Mouse (Mus musculus) heart, embryonic 10.5 days (tissue): ENCODE results near the gene Exosc2. TPM values are rescaled to one million over a fixed set of nuclear protein-coding genes. Genes with fewer than 3 reads are reported as not detected.

Experiments
- DNase-seq: peaks from one replicate; pipeline ENCODE4 v3.0.0-alpha.2; 2017; ENCODE audit warnings: low spot score
- H3K27ac ChIP-seq: fragments of 300-500 bp; sonication (generic); 2 replicates; pipeline ENCODE4 v1.5.1; 2016; ENCODE audit warnings: mild to moderate bottlenecking
- H3K27me3 ChIP-seq: fragments of 300-500 bp; sonication (generic); 2 replicates; pipeline ENCODE4 v1.6.1; 2016; ENCODE audit warnings: mild to moderate bottlenecking; ENCODE audit not compliant: poor library complexity, insufficient read depth, severe bottlenecking
- H3K36me3 ChIP-seq: fragments of 300-500 bp; sonication (generic); 2 replicates; pipeline ENCODE4 v1.6.1; 2016; ENCODE audit warnings: mild to moderate bottlenecking, moderate library complexity
- H3K4me1 ChIP-seq: fragments of 300-500 bp; sonication (generic); 2 replicates; pipeline ENCODE4 v1.6.1; 2016; ENCODE audit warnings: mild to moderate bottlenecking
- H3K4me3 ChIP-seq: fragments of 300-500 bp; sonication (generic); 2 replicates; pipeline ENCODE4 v1.5.1; 2016; ENCODE audit warnings: mild to moderate bottlenecking, moderate library complexity
- H3K9me3 ChIP-seq: fragments of 300-500 bp; sonication (generic); 2 replicates; pipeline ENCODE4 v1.6.1; 2016; ENCODE audit warnings: mild to moderate bottlenecking, moderate library complexity
- WGBS: fragments of 180-500 bp; shearing (Covaris S2); methylation state at CpG from one replicate; pipeline ENCODE4 v1.1.7; 2016; 5-methylcytosine and 5-hydroxymethylcytosine counted together
- polyA plus RNA-seq: library from polyadenylated mRNA; unstranded; fragments of >200 nt; fragmentation: Nextera tagmentation; extraction: Ambion mirVana; gene quantifications from 2 replicates; pipeline ENCODE4 v1.2.1, GENCODE M21; 2016

The Exosc2 gene
- polyA plus RNA-seq, 1 experiment from 2014 or later = 76.3 TPM

- Histone ChIP-seq H3K4me1 (peaks cover 23% of the 10 kb centered on the region), H3K9me3 (no peaks in the 10 kb centered on the region), H3K27ac (peak within 1 kb of the TSS; percentile 94), H3K4me3 (peak within 1 kb of the TSS; percentile 75), H3K36me3 (peaks cover 8% of the 10 kb centered on the region), H3K27me3 (no peaks in the 10 kb centered on the region)
- peak; percentile 99 for DNase-seq
- under 1% methylated on average over 64 of the region's 64 CpGs for WGBS
Observed at GRCm38 (mm10) chr2:31688074-31688925, 17.8 kb downstream of the Exosc2 start, which contains the start of gene Abl1. Gene Abl1 (plus strand): TSS chr2:31688376.

DNA sequence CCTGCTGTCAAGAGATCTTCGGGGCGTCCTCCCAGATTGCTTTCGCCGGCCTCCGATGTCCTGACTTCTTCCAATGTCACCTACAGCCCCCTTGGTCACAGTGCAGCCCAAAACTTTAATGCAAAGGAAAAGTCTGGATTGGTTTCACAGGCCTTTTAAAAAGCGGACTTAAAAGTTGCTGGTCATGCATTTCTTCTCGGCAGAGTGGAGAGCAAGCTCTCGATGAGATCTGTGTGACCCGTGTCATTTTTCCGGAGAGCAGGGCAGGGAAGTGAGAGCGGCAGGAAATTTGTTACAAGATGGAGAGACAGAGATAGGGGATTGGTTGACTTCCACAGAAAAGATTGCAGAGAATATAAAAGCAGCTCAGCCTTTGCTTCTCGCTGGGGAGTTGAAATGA, 18.5 kb downstream of the Exosc2 start:
- under 1% methylated on average over 12 of the region's 12 CpGs for WGBS
- peaks cover 10% of the 10 kb centered on the region for H3K36me3 ChIP-seq
- peak overlapping the region; percentile 75 for H3K4me3 ChIP-seq
- peaks cover 23% of the 10 kb centered on the region for H3K4me1 ChIP-seq
- H3K27me3 ChIP-seq = no peaks in the 10 kb centered on the region
- peak overlapping the region; percentile 94 for H3K27ac ChIP-seq
- no peaks in the 10 kb centered on the region for H3K9me3 ChIP-seq
- DNase-seq = no peak

GRCm38 (mm10) chr2:31690063-31690462, 19.5 kb downstream of the Exosc2 start:
- H3K27ac ChIP-seq = no peak overlapping the region; the same call in 1 of the 2 replicates
- H3K36me3 ChIP-seq = peaks cover 14% of the 10 kb centered on the region
- WGBS = 47% methylated on average over 3 of the region's 3 CpGs
- H3K4me1 ChIP-seq = peaks cover 23% of the 10 kb centered on the region
- no peak for DNase-seq
- no peaks in the 10 kb centered on the region for H3K9me3 ChIP-seq
- H3K27me3 ChIP-seq = no peaks in the 10 kb centered on the region
- peak overlapping the region; percentile 75 for H3K4me3 ChIP-seq

- H3K36me3 ChIP-seq = peaks cover 34% of the 10 kb centered on the region
Observed at GRCm38 (mm10) chr2:31698209-31698608, 27.7 kb downstream of the Exosc2 start.

GRCm38 (mm10) chr2:31700545-31701446, 30.3 kb downstream of the Exosc2 start:
- Histone ChIP-seq H3K4me3 (no peak overlapping the region), H3K27ac (peak overlapping the region; percentile 83), H3K36me3 (peaks cover 27% of the 10 kb centered on the region), H3K27me3 (no peaks in the 10 kb centered on the region), H3K9me3 (no peaks in the 10 kb centered on the region), H3K4me1 (peaks cover 19% of the 10 kb centered on the region)
- DNase-seq = no peak
- whole genome bisulfite sequencing = 23% methylated on average over 7 of the region's 7 CpGs

More at GRCm38 (mm10) chr2:31698209-31698608, 27.7 kb downstream of the Exosc2 start:
- Histone ChIP-seq H3K9me3 (no peaks in the 10 kb centered on the region), H3K27me3 (no peaks in the 10 kb centered on the region), H3K4me3 (no peak overlapping the region), H3K27ac (no peak overlapping the region), H3K4me1 (peaks cover 19% of the 10 kb centered on the region)
- DNase-seq = no peak

GRCm38 (mm10) chr2:31703226-31703625, 32.7 kb downstream of the Exosc2 start:
- peaks cover 27% of the 10 kb centered on the region for H3K4me1 ChIP-seq
- H3K27me3 ChIP-seq = no peaks in the 10 kb centered on the region
- no peak for DNase-seq
- no peak overlapping the region for H3K27ac ChIP-seq
- H3K36me3 ChIP-seq = peaks cover 14% of the 10 kb centered on the region
- no peak overlapping the region for H3K4me3 ChIP-seq
- H3K9me3 ChIP-seq = no peaks in the 10 kb centered on the region

DNA sequence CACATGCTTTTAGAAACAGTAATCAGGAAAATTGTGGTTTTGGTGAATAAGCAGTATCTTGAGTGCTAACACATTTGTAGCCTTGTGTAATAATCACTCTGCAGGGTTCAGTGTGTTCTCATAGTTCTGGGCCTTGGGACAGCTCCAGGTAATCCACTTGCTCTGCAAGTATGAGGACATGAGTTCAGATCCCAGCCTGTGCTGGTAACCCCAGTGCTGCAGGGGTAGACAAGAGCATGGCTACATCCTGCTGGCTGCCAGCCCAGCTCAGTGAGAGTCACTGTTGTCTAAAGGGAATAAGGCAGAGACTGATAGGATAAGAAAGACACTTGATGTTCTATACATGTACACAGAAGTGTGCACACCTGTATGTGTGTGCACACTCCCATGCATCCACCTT, 35.4 kb downstream of the Exosc2 start:
- Histone ChIP-seq H3K4me1 (peaks cover 18% of the 10 kb centered on the region), H3K27me3 (no peaks in the 10 kb centered on the region), H3K4me3 (no peak overlapping the region), H3K27ac (no peak overlapping the region), H3K36me3 (peaks cover 11% of the 10 kb centered on the region; the same call in 1 of the 2 replicates), H3K9me3 (no peaks in the 10 kb centered on the region)
- no peak for DNase-seq

GRCm38 (mm10) chr2:31706531-31706930, 36.0 kb downstream of the Exosc2 start:
- 10% methylated on average over 2 of the region's 2 CpGs for WGBS
- Histone ChIP-seq H3K36me3 (peaks cover 16% of the 10 kb centered on the region; the same call in 1 of the 2 replicates), H3K27me3 (no peaks in the 10 kb centered on the region)

GRCm38 (mm10) chr2:31712716-31713115, 42.2 kb downstream of the Exosc2 start:
- no peak for DNase-seq
- H3K9me3 ChIP-seq = no peaks in the 10 kb centered on the region
- no peak overlapping the region for H3K27ac ChIP-seq
- peaks cover 20% of the 10 kb centered on the region for H3K4me1 ChIP-seq
- H3K4me3 ChIP-seq = no peak overlapping the region
- peaks cover 16% of the 10 kb centered on the region; the same call in 1 of the 2 replicates for H3K36me3 ChIP-seq
- H3K27me3 ChIP-seq = no peaks in the 10 kb centered on the region
- WGBS = 75% methylated on average over 2 of the region's 2 CpGs

More at GRCm38 (mm10) chr2:31706531-31706930, 36.0 kb downstream of the Exosc2 start:
- no peak for DNase-seq
- peaks cover 14% of the 10 kb centered on the region for H3K4me1 ChIP-seq
- no peaks in the 10 kb centered on the region for H3K9me3 ChIP-seq
- H3K27ac ChIP-seq = no peak overlapping the region
- no peak overlapping the region for H3K4me3 ChIP-seq

GRCm38 (mm10) chr2:31713813-31714212, 43.3 kb downstream of the Exosc2 start:
- no peak overlapping the region for H3K4me3 ChIP-seq
- no peak overlapping the region for H3K27ac ChIP-seq
- H3K27me3 ChIP-seq = no peaks in the 10 kb centered on the region
- H3K36me3 ChIP-seq = 0 out of 2 replicates have a peak, but pooled peaks cover 12% of the 10 kb centered on the region
- no peaks in the 10 kb centered on the region for H3K9me3 ChIP-seq
- WGBS = 78% methylated on average over 3 of the region's 3 CpGs
- no peak for DNase-seq
- H3K4me1 ChIP-seq = peaks cover 18% of the 10 kb centered on the region

GRCm38 (mm10) chr2:31714780-31715179, 44.3 kb downstream of the Exosc2 start:
- WGBS = 91% methylated on average over 4 of the region's 4 CpGs
- Histone ChIP-seq H3K9me3 (no peaks in the 10 kb centered on the region), H3K4me3 (no peak overlapping the region), H3K27ac (no peak overlapping the region), H3K36me3 (0 out of 2 replicates have a peak, but pooled peaks cover 12% of the 10 kb centered on the region), H3K4me1 (peaks cover 13% of the 10 kb centered on the region), H3K27me3 (no peaks in the 10 kb centered on the region)
- DNase-seq = no peak

DNA sequence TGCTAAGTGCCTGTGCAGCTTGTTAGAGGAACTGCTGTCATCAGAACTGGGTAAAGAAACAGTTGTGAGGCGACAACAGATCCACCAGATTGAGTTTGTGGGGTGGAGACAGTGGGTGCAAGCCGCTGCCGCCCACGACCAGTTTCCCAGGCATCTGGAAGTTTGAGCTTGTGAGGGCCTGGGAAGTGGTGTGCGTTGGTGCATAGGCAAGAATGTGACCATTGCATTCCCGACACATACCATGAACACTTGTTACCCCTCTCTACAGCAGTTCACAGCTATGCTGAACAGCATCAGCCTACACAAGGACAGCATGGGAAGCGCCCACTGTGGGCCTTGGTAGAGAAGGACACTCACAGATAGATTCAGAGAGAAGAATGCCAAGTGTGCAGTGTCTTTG, 45.5 kb downstream of the Exosc2 start:
- H3K4me3 ChIP-seq = no peak overlapping the region
- 49% methylated on average over 7 of the region's 7 CpGs for WGBS
- 0 out of 2 replicates have a peak, but pooled peaks cover 12% of the 10 kb centered on the region for H3K36me3 ChIP-seq
- H3K27me3 ChIP-seq = no peaks in the 10 kb centered on the region
- no peaks in the 10 kb centered on the region for H3K9me3 ChIP-seq
- peak overlapping the region; percentile 62 for H3K27ac ChIP-seq
- DNase-seq = no peak
- peaks cover 13% of the 10 kb centered on the region for H3K4me1 ChIP-seq
